Mouse (Mus musculus): ENCODE results near the gene Rp2.
A peak's percentile ranks its signal among the peaks of the same experiment; 100 is the strongest.

Gene Rp2

GRCm38 (mm10) chrX:20425140-20425838, 61.0 kb downstream of the Rp2 start, which contains the start of gene Jade3:
Gene Jade3, plus strand, starts transcription at chrX:20425688.
- peak; percentile 78 for DNase-seq (ENCODE audit: low spot score)

GRCm38 (mm10) chrX:20425839-20426449, 61.7 kb downstream of the Rp2 start:
- DNase-seq (ENCODE audit: low spot score) = peak; percentile 18
